Mouse (Mus musculus) liver, embryonic 14.5 days (tissue): Measurements from ENCODE around the gene Gm10097.

Experiments used
- CTCF ChIP-seq: IDR thresholded peaks from 2 replicates; pipeline ENCODE4 v1.5.1; 2016; ENCODE audit warnings: antibody characterized with exemption, low read depth, control low read depth
- EP300 ChIP-seq: IDR thresholded peaks from 2 replicates; pipeline ENCODE4 v1.6.1; 2016; ENCODE audit warnings: antibody characterized with exemption, low read depth

GRCm38 (mm10) chr10:5116155-5116554 is 47.2 kb downstream of the Gm10097 start:
- TF ChIP-seq CTCF (no peak), EP300 (no peak)
